Comparison of ENCODE assay signal across 8 mouse cellular contexts in genomic region chr14:121198915-121199572, GRCm38 (mm10).
DNase-seq lines count a peak whose midpoint lies in the region; ATAC-seq lines count a peak whose summit lies in the region.

No protein-coding gene starts in this region.

- H3K27me3 ChIP-seq in kidney, embryonic 14.5 days (ENCODE audit: control insufficient read depth, insufficient read depth, low read length), result no peaks in the 10 kb centered on the region
- no peaks in the 10 kb centered on the region for H3K27me3 ChIP-seq in hindbrain, embryonic 12.5 days
- no peaks in the 10 kb centered on the region for H3K27me3 ChIP-seq in midbrain, embryonic 13.5 days

- H3K4me3 ChIP-seq in kidney, embryonic 14.5 days (ENCODE audit: low read length), result no peak overlapping the region
- H3K4me3 ChIP-seq in hindbrain, embryonic 12.5 days, result no peak overlapping the region
- no peak overlapping the region for H3K4me3 ChIP-seq in midbrain, embryonic 13.5 days (replicated peaks)

- no peak for DNase-seq in kidney, postnatal 25 days
- peak; percentile 36 for DNase-seq in embryo, embryonic 11.5 days (ENCODE audit: low read depth, low spot score)
- DNase-seq in urinary bladder, postnatal 36 days (ENCODE audit: low spot score in 2 of 2), result no peak

- 30% methylated on average over 14 of the region's 14 CpGs for WGBS in kidney, embryonic 14.5 days
- WGBS in hindbrain, embryonic 12.5 days, result 58% methylated on average over 14 of the region's 14 CpGs
- WGBS in midbrain, embryonic 13.5 days, result 54% methylated on average over 14 of the region's 14 CpGs

- no peak overlapping the region for H3K9ac ChIP-seq in kidney, embryonic 14.5 days (ENCODE audit: low read depth, low read length)
- H3K9ac ChIP-seq in hindbrain, embryonic 12.5 days, result no peak overlapping the region
- H3K9ac ChIP-seq in midbrain, embryonic 13.5 days (replicated peaks), result no peak overlapping the region

- peak; percentile 88 for ATAC-seq in kidney, embryonic 14.5 days (ENCODE audit: low FRiP score, low TSS enrichment)
- peak; percentile 75 for ATAC-seq in hindbrain, embryonic 12.5 days (ENCODE audit: low FRiP score)
- peak; percentile 71 for ATAC-seq in midbrain, embryonic 13.5 days
- ATAC-seq in cerebellum, adult (ENCODE audit: insufficient number of reproducible peaks, low FRiP score, low TSS enrichment), result no peak
- ATAC-seq in megakaryocyte-erythroid progenitor cell, adult 5-6 weeks (replicated peaks; ENCODE audit: low FRiP score, low TSS enrichment, poor library complexity, severe bottlenecking), result no peak

- H3K9me3 ChIP-seq in kidney, embryonic 14.5 days (ENCODE audit: control insufficient read depth, low read length), result peaks cover 4% of the 10 kb centered on the region; the same call in 1 of the 2 replicates
- peaks cover 4% of the 10 kb centered on the region; the same call in 1 of the 2 replicates for H3K9me3 ChIP-seq in hindbrain, embryonic 12.5 days (replicated peaks)
- H3K9me3 ChIP-seq in midbrain, embryonic 13.5 days, result no peaks in the 10 kb centered on the region

- H3K36me3 ChIP-seq in kidney, embryonic 14.5 days (ENCODE audit: control insufficient read depth, insufficient read depth, low read length), result no peaks in the 10 kb centered on the region
- no peaks in the 10 kb centered on the region for H3K36me3 ChIP-seq in hindbrain, embryonic 12.5 days
- H3K36me3 ChIP-seq in midbrain, embryonic 13.5 days, result 0 out of 2 replicates have a peak, but pooled peaks cover 4% of the 10 kb centered on the region

- H3K4me1 ChIP-seq in kidney, embryonic 14.5 days (ENCODE audit: control insufficient read depth, insufficient read depth, low read length), result peaks cover 31% of the 10 kb centered on the region
- H3K4me1 ChIP-seq in hindbrain, embryonic 12.5 days, result peaks cover 24% of the 10 kb centered on the region
- H3K4me1 ChIP-seq in midbrain, embryonic 13.5 days (replicated peaks), result peaks cover 25% of the 10 kb centered on the region

- no peak overlapping the region for H3K4me2 ChIP-seq in kidney, embryonic 14.5 days (replicated peaks; ENCODE audit: low read depth, low read length)
- no peak overlapping the region for H3K4me2 ChIP-seq in hindbrain, embryonic 12.5 days (replicated peaks)
- no peak overlapping the region for H3K4me2 ChIP-seq in midbrain, embryonic 13.5 days (replicated peaks)

- H3K27ac ChIP-seq in kidney, embryonic 14.5 days (ENCODE audit: low read depth, low read length), result peak overlapping the region; percentile 82; the same call in 1 of the 2 replicates
- peak overlapping the region; percentile 73 for H3K27ac ChIP-seq in hindbrain, embryonic 12.5 days
- no peak overlapping the region for H3K27ac ChIP-seq in midbrain, embryonic 13.5 days

Comparison
In these comparisons a context has a peak if more than half of its experiments do, and no peak if none do; other contexts are left out.
1. ATAC-seq: peak in kidney, embryonic 14.5 days (single experiment), hindbrain, embryonic 12.5 days (single experiment) and midbrain, embryonic 13.5 days (single experiment); none in cerebellum, adult (single experiment) and megakaryocyte-erythroid progenitor cell, adult 5-6 weeks (single experiment).